Mouse (Mus musculus) gastrocnemius, adult 18-20 months (tissue): ENCODE measurements around the gene 2210017I01Rik. TPM values are rescaled to one million over a fixed set of nuclear protein-coding genes. Genes with fewer than 3 reads are reported as not detected.

Source experiments
- DNase-seq: peaks from one replicate; pipeline ENCODE4 v3.0.0; 2021; ENCODE audit warnings: low spot score
- long read RNA-seq, 2 experiments: library from polyadenylated mRNA; stranded (forward); transcript quantifications; one replicate each; pipeline ENCODE4 v2.0.0; 2021
- total RNA-seq, 2 experiments: library from RNA; stranded (reverse); gene quantifications; 2 replicates each; pipeline ENCODE4 v1.2.3; 2021

The 2210017I01Rik gene
- total RNA-seq, result not detected
- long read RNA-seq, experiment 1, result 0 reads
- long read RNA-seq, experiment 2, result 0 reads

DNA sequence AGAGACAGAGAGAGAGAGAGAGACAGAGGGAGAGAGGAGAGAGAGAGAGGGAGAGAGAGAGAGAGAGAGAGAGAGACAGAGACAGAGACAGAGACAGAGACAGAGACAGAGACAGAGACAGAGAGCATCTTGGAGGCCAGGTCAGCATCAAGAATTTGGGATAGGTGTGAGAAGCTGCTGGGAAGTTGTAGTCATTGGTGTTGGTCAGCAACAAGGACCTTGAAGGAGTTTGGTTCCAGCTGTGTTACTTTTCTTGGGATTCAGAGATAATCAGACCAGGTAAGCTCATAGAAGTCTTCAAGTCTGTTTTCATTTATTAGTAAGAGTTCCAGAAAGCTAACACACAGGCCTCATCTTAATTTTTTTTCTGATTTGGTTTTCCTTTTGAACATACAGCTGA, at the start of gene 2210017I01Rik:
2210017I01Rik (minus strand) TSS at position 101 of the 400 bp plus-strand sequence.
- no peak for DNase-seq

DNA sequence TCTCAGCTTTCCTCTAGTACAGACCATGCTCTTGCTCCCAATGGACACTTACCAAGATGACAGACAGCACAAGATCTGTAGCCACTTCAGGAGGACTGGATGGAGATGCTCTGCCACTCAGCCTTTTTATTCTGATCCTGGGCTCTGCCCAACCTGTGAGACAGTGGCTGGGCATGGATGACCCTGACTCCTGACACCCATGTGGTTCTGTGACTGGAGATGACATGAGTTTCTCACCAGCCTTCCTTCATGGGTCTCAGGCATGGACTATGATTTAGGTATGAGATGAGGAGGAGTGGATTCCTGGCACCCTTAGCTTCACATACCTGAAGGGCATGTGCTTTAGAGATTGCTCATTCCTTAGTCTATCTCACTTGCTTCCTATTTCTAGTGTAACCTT, 49.5 kb upstream of the 2210017I01Rik start, which contains the start of gene Lce1b:
Lce1b (minus strand) TSS at position 101 of the 400 bp plus-strand sequence.
- no peak for DNase-seq

DNA sequence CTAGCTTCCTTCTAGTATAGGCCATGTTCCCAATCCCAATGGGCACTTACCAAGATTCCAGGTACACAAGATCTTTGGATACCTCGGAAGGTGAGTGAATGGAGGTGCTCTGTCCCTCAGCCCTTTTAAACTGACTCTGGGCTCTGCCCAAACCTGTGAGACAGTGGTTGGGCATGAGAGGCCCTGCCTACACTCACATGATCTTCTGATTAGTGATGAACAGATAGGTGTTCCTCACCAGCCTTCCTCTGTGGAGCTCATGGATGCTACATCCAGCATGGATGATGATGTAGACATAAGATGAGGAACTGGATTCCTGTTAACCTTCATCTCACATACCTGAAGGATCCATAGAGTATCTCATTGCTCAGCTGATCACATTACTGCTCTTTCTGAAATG, 40.9 kb upstream of the 2210017I01Rik start, which contains the start of gene Lce1a1:
Lce1a1 (minus strand) TSS at position 101 of the 400 bp plus-strand sequence.
- DNase-seq, result no peak

DNA sequence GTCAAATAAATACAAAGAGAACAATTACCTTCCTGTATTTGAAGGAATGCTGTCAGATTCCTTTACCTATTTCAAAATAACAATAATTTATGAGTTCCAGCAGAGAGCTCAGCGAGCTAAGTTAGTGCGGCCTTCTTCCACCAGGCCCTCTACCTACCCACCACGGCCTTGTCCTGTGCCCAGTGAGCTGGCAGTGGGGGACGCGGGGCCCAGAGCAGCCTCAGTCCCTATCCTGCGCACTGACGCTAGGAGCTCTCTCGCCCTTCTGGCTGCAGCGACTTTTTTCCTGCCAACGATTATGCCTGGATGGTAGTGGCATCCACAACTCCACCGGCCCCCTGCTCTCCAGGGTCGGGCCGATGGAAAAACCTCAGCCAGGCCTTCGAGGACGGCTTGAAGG, 32.6 kb upstream of the 2210017I01Rik start:
- DNase-seq, result no peak

DNA sequence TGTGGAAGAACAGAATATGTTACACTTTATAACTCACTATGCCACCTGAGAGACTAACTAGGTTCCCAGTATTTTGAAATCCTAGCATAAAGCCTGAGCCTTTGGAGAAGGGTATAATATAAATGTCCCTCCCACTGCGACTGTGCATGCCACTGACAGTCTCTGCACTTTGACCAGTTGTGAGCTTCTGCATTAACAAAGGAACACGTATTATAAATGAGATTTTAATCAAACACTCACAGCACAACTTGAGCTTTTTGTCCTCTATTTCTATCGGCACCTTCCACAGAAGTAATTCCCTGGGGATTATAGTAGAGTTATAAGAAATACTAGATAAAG, 31.3 kb upstream of the 2210017I01Rik start:
- no peak for DNase-seq

DNA sequence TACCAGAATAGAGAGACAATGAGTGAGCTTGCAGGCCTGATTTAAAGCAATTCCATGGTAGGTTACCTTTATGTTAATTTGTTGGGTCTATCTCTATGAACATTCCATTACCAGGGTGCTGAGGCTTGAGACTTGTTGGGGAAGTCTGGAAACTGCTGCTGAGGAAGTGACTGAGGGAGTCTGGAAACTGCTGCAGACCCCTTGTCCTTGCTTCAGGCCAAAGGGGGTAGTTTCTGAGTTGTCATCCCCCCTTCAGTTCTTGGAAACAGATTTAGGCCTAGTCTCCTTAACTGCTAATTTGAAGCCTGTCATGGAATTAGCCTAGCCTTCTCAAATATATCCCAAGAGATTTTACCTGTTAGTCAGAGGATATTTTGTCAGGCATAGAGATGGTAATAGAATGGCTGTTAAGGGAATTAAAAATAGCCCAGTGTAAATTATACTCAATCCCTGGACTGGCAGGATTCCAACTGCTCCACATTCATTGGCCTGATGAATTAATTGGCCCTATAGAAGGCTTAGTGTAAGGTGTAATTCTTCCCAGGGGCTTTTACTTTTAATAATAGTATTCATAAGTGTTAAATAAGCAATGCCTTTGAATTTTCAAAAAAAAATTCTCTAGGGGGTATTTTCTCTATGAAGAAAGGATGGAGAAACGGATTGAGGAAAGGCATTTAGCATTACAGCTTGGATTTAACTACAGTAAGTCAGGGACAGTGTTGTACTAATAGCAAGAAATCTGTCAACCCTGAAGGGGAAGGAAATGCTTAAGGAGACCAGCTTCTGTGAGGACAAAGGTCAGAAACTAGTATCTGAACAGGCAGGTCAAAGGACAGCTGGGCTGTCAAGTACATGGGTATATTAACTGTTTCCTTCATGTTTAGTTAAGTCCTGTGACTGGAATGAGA, 30.7 kb upstream of the 2210017I01Rik start:
- DNase-seq, result no peak

DNA sequence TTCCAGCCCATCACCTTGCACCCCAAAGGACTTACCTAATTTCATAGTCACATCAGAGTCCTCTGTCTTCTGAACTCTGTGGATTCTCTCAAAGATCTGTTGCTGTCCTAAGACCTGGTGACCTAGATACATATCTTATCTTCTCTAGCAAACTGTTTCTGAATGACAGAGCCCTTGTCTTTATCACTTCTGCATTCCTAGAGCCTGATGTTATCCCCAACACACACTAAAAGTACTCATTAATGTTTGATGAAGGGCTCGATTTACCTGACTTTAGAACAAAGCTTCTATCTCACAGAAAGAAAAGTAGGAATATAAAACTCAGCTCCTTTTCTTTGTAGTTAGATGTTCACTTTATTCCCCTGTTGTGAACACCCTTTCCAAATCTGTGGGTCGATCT, 14.3 kb upstream of the 2210017I01Rik start, which contains the start of gene Lce6a:
Lce6a (minus strand) TSS at position 101 of the 400 bp plus-strand sequence.
- DNase-seq, result no peak

DNA sequence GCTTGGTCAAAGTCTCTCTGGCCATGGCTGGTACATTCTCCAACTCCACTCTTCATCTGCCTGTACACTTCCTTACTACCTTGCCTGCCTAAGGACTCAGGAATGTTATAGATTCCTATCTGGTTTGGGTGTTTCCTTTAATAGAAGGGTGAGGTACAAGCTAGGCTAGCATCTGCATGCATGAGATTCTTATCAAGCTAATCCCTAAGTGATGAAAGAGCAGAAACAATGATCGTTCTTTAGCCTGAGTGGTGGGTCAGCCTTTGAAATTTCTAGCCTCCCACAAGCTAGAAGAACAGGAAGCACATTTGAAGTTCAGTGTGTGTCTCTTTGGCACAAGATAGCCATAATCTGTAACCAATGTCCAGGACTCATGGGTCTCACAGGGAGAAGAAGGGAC, 2.5 kb upstream of the 2210017I01Rik start:
- no peak for DNase-seq

DNA sequence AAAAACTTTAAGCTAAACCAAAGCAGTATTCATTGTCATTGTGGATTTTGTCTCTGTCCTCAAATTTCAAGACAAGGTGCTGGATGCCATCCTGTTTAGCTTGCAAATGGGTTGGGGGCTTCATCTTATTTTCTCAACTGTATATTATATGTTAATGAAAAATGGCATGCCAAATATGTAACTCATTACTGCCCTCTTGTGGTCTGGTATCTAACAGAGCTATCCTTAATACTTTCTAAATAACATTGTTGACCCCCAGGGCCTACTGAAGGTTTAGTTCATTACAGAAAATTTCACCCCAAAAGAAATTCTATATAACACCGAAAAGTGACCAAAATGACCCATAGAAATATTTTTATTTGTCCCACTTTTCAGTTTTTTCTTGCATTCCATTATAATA, 5.1 kb downstream of the 2210017I01Rik start:
- DNase-seq, result no peak

DNA sequence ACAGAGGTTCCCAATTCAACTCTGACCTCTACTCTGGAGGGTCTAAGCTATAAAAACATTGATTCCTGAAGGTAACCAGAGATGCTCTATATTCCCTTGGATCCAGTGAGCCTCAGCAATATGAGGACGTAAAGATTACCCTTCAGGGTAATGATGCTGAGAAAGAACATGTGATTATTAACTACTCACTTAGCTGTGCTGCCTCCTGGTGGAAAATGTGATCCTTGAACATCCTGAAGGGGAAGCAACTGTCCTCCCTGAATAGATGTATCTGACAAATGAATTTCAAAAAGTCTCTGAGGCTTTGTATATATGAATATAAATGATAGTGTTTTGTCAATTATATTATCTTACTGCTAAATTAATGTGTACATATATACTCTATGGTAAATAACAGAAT, 6.8 kb downstream of the 2210017I01Rik start:
- no peak for DNase-seq

DNA sequence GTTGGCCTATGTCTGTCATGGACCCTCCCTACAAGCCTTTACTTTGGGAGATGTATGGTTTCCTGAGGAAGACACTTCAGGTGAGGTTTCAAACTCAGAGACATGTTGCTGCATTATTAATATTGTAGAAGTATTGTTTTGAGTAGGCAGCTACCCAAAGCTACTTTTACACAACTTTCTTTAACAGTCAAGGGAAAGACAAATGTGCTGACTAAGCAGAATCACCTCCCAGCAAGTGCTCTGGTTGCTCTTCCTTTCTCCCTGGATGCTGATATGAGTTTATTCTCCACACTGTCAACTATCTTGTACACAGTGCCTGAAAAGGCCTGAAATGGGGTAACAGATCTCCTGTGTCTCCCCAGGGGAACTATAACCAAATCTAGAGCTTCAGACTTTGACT, 7.3 kb downstream of the 2210017I01Rik start:
- no peak for DNase-seq

DNA sequence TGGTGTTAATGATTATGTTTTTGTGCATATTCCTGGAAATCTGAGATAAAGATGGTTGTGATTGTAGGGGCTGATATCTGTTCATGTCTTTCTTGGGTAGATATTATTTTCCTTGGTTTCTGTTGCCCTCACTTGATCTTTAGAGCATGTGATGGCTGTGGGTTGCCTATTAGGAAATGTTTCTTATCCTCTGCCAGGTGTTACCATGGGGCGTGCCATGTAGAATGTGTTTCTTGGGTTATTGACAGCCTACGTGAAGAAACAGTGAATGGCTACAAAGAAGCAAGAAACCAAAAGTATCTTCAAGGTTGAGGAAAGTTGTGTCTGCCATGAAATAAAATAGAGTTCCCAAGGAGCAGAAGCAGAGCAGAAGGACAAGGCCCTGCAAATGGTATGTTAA, 8.9 kb downstream of the 2210017I01Rik start:
- DNase-seq, result no peak

DNA sequence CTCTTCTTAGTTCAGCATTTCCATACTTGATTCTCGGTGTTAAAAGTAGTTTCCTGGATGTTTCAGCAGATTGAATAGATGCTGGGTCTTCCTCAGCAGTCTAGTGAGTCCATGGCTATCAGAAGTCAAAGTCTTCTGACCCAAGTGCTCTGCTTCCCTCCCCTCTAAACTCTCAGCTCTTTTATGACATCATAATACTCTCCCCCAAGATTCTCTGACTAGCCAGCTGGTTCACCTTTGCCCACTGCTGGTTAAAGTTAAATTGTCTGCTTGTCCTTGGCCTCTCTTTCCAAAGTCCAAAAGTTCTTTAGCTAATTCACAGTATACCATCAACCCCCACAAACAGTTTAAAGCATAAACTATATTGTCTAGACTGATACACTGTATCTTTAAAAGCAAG, 18.4 kb downstream of the 2210017I01Rik start, which contains the start of gene Smcp:
Smcp (minus strand) TSS at position 140 of the 400 bp plus-strand sequence.
- DNase-seq, result no peak

DNA sequence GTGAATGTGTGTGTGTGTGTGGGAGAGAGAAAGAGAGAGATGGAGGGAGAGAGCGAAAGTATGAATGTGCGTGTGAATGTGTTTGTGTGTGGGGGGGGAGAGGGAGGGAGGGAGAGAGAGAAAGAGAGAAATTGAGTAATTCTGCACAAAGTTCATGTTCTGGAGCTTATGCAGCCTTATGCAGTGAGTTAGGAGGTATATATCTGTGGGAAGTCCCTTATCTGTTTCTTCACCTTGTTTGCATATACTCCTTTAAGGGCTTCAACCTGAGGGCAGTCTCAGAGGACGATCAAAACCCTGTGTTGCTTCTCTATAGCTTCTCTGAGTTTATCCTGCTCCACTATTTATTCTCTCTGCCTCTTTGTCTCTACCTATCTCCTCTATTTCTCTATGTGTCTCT, 20.1 kb downstream of the 2210017I01Rik start:
- DNase-seq, result no peak

DNA sequence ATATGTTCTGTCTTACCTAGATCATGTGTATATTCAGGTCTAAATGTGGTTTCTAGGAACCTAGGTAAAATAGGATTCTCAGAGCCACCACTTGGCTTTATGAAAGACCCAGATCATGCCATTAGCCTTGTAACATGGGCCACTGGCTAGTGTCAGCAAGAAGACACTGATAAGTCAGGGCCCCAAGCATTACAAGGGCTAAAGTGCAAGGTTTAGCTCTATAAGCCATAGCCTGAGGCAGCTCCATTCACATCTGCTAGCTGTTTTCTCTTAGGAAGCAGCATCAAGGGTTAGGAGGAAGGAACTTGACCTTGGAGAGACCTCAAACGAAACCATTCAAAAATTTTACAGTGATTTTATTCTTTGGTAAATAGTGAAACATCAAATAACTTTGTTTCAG, 22.2 kb downstream of the 2210017I01Rik start:
- no peak for DNase-seq

DNA sequence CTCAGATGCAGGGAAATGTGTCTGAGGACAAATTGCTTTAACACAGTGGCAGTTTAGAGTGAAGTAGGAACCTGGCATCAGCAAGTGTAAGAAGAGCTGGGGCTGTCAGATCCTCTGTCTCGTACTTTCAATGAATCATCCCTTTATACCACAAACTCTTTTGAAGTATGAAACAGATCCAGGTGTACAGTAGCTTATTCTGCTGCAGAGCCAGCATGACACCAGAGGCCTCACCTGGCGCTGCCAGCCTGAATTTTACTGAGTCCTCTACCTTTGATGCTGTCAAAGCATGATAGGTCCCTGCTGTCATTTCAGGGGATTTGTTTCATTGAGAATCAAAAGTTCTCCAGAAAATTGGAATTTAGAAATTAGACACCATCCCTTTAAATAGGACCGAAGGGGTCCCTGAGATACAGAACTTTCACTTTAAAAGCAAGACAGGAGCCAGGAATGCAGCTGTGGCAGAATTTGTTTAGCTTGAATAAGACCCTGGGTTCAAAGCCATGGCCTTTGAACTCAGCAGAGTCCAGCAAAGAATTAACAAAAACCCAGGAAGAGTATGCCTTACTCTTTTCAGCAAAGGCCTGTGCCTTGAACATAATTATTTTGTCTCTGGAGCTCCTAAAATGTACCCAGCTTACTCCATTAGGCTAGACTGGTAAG, 24.0 kb downstream of the 2210017I01Rik start:
- DNase-seq, result no peak

DNA sequence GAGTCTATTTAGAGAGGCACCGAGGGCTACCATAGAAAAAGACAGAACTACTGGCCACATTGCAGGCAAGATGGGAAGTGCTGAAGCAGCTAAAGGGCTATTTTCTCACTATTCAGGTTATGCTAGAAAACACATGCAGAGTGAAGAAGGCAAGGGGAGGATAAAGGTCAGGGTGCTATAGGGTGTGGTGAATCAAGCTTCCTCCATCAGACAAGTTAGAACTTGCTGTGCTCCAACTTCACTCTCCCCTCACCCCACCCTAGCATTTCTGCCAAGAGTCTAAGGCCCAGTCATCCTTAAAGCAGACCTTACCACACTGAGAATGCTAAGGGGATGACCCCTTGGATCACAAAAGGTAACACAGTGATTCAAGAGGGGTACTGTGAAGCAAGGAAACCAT, 27.8 kb downstream of the 2210017I01Rik start:
- DNase-seq, result no peak

DNA sequence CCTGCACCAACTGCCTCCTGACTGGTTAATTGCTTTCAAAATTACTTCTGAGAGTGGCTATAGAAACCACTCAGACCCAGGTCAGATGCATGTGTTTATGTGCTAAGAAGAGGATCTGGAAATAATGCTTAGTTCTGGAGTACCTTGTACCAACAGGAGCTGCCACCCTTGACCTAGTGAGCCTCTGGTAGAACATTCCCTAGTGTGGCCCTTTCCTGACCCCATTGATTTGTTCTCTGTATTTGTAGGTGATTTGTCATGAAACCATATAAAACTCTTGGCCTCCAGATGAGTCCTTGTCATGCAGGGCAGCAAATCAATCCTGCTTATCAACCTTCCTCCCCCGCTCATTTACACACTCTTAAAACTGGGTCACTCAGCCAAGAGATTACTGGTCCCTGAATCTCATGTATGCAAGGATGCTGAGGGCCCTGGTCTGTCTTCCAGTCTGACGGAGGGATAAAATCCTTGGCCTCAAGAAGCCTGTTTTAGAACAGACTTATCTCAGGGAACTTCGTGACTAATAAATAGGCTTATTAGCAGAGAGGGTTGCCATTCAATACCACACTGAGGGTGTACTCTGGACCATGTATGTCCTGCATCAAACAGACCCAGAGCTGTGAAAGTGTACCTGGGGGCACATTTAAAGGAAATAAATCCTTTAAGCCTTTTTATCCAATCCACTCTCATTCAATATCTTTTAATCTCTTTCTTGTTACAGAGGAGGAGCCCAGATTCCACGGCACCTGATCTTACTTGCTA, 28.5 kb downstream of the 2210017I01Rik start:
- no peak for DNase-seq

DNA sequence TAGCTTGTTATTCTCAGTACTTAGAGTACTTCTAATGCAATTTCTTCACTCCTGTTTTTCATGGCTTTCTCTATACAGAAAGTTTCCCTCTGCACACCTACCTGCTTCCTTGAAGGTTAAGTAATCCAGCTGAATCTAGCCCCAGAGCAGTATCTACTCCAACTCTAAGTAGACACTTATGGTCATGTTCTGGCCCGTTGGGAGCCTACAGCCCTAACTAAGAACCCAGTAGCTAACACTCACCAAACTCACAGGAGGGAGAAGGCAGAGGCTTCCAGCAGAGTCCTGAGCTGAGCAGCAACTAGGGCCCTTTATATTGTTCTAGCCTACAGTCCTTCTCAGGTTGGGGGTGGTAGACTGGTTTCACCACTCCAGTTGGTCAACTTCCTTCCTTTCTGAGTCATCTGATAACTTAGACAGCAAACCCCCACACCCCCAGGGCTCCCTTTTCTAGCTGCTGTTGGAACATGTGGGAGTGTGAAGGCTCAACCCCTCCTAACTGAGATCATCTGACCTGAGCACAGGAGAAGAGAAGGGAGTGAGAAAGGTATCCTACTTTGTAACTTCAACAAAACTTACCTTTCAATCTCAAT, 33.7 kb downstream of the 2210017I01Rik start, which contains the start of gene Ivl:
Ivl (minus strand) TSS at position 287 of the 593 bp plus-strand sequence.
- DNase-seq, result no peak

DNA sequence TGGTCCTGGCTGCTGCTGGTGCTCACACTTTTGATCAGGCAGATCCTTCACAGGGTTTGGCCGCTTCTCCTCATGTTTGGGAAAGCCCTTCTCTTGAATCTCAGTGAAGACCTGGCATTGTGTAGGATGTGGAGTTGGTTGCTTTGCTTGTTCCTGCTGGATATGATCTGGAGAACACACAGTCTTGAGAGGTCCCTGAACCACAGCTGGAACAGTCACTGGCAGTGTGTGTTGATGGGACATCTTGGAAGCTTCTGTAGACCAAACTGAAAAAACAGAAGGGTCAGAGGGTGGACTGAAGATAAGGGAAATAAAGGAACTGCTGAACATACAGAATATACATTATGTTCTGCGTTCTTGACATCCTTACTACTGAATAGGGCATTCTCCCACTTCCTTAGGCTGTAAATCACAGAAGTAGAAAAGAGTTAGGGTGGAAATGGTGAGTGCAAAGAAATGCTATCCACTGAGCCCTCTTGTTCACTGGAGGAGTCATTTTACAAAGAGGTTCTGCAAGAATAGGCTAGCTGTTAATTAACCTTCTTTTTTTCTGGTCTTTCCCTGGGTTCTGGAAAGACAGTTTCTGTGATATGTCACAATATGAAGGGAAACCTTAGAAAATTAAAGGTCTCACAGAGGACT, 34.7 kb downstream of the 2210017I01Rik start:
- no peak for DNase-seq

DNA sequence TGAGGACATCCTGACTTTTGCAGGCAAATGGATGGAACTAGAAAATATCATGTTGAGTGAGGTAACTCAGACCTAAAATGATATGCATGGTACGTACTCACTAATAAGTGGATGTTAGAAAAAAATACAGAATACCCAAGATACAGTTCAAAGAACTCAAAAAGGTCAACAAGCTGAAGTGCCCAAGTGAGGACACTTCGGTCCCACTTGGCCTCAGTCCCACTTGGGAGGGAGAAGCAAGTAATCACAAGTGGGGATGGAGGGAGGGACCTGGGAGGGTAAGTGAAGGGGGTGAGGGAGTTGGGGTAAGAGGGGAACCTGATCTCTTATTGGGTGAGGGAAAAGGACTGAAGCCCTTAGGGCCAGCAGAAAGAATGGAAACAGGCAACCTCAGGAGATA, 38.5 kb downstream of the 2210017I01Rik start:
- no peak for DNase-seq
